Mouse (Mus musculus) embryonic facial prominence, embryonic 12.5 days (tissue): Measurements from ENCODE around the gene Siah3. TPM values are rescaled to one million over a fixed set of nuclear protein-coding genes. Genes with fewer than 3 reads are reported as not detected.

ENCODE experiments used
- ATAC-seq: fragments of 200-750 bp; cut with Nextera tagmentation; 2 replicates; pipeline ENCODE4 v1.8.0; 2017; ENCODE audit not compliant: insufficient number of reproducible peaks, insufficient read depth, low FRiP score, low TSS enrichment
- H3K27ac ChIP-seq: fragments of 300-500 bp; sonication (generic); 2 replicates; pipeline ENCODE4 v1.5.1; 2016; ENCODE audit warnings: mild to moderate bottlenecking
- H3K27me3 ChIP-seq: fragments of 300-500 bp; sonication (generic); 2 replicates; pipeline ENCODE4 v1.6.1; 2016; ENCODE audit warnings: mild to moderate bottlenecking, moderate library complexity
- H3K36me3 ChIP-seq: fragments of 300-500 bp; sonication (generic); 2 replicates; pipeline ENCODE4 v1.6.1; 2016; ENCODE audit warnings: mild to moderate bottlenecking
- H3K4me1 ChIP-seq: fragments of 300-500 bp; sonication (generic); 2 replicates; pipeline ENCODE4 v1.6.1; 2016
- H3K4me2 ChIP-seq: fragments of 300-500 bp; sonication (generic); replicated peaks from 2 replicates; pipeline ENCODE4 v1.6.1; 2016; ENCODE audit warnings: mild to moderate bottlenecking, moderate library complexity
- H3K4me3 ChIP-seq: fragments of 300-500 bp; sonication (generic); 2 replicates; pipeline ENCODE4 v1.5.1; 2016; ENCODE audit warnings: mild to moderate bottlenecking
- H3K9ac ChIP-seq: fragments of 300-500 bp; sonication (generic); 2 replicates; pipeline ENCODE4 v1.6.1; 2016; ENCODE audit warnings: mild to moderate bottlenecking, moderate library complexity
- H3K9me3 ChIP-seq: fragments of 300-500 bp; sonication (generic); 2 replicates; pipeline ENCODE4 v1.6.1; 2016; ENCODE audit warnings: mild to moderate bottlenecking, moderate library complexity
- WGBS: fragments of 180-500 bp; shearing (Covaris S2); methylation state at CpG from one replicate; pipeline ENCODE4 v1.1.7; 2016; 5-methylcytosine and 5-hydroxymethylcytosine counted together
- polyA plus RNA-seq: library from polyadenylated mRNA; unstranded; fragments of >200 nt; fragmentation: Nextera tagmentation; extraction: Ambion mirVana; gene quantifications from 2 replicates; pipeline ENCODE4 v1.2.1, GENCODE M21; 2016

Siah3 gene
- polyA plus RNA-seq, 1 experiment from 2014 or later, result 0.12 TPM

DNA sequence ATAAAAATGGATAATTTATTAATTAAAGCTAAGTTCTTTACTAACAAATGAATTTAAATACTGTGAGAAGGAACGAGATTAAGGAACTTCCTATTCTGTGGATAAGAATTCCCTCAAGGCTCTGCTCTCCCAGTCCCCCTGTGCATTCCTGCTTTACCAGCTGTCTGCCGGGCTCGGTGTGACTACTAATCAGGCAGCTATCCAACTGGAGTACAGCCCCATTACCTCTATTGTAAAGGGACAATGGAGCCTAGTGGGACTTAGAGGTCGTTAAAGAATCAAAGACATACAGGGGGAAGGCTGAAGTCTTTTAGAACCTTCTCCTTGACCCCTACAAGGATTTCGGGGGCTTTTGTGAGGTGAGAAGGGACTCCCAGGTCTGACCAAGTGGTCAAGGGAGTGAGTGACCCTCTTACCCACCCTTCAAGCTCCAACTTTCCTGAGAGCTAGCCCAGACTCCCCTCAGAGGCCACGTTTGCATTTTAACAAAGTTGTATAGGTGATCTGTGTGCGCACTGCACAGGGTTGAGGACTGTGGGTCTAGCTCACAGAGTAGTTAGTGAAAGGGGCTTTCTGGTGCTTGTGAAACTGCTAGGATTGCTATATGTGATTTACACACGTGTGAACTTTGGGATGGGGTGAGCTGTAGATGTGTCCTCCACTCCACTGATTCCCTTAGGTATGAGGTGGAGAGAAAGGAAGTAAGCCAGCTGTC is 49.5 kb downstream of the Siah3 start:
- no peaks in the 10 kb centered on the region for H3K36me3 ChIP-seq
- no peaks in the 10 kb centered on the region for H3K4me1 ChIP-seq
- no peak overlapping the region for H3K4me2 ChIP-seq
- no peak overlapping the region for H3K4me3 ChIP-seq
- no peaks in the 10 kb centered on the region for H3K27me3 ChIP-seq
- no peak for ATAC-seq
- 36% methylated on average over 8 of the region's 8 CpGs for WGBS
- H3K9me3 ChIP-seq, result no peaks in the 10 kb centered on the region
- no peak overlapping the region for H3K27ac ChIP-seq
- H3K9ac ChIP-seq, result no peak overlapping the region

DNA sequence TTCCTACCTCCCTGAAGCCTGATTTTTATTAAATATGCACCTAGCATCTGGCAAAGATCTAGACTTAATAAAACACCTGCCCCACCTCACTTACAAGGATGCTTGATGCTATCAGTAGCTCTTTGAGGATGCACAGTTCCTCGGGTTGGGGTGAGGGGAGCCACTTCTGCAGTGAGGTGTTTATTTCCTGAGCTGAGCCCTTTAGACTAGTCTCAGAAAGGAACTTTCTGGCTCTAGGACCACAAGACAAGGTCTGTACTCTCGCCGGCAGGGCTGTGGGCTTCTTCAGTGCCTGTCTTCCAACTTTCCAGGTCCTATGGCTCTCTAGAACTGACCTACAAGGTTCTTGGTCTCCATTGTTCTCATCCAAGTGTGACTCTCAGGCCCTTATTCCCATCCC is 50.5 kb downstream of the Siah3 start:
- no peak overlapping the region for H3K4me3 ChIP-seq
- H3K27ac ChIP-seq, result no peak overlapping the region
- WGBS, result 82% methylated on average over 3 of the region's 3 CpGs
- H3K27me3 ChIP-seq, result no peaks in the 10 kb centered on the region
- H3K9ac ChIP-seq, result no peak overlapping the region
- no peak for ATAC-seq
- no peak overlapping the region for H3K4me2 ChIP-seq
- no peaks in the 10 kb centered on the region for H3K9me3 ChIP-seq
- no peaks in the 10 kb centered on the region for H3K4me1 ChIP-seq
- no peaks in the 10 kb centered on the region for H3K36me3 ChIP-seq

DNA sequence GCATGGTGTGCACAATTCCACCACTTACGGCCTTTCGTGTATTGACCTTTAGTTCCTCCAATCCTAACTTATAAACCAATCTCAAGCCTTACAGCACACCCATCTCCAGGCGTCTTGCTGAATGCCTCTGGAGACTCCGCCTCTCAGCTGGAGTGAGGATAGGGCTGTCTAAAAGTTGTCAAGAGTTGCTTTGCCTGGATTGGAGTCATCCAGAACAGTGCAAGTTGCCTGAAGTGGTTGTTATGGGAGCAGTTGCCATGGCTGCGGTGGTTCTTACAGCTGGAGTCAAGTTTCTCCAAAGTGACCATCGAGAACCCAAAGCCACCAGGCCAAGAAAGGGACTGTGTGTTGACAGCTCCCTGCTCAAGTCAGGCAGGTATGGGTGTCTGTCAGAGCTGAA is 54.3 kb downstream of the Siah3 start:
- Histone ChIP-seq H3K36me3 (no peaks in the 10 kb centered on the region), H3K9ac (no peak overlapping the region), H3K4me1 (no peaks in the 10 kb centered on the region), H3K27ac (no peak overlapping the region), H3K27me3 (no peaks in the 10 kb centered on the region), H3K4me2 (no peak overlapping the region), H3K4me3 (no peak overlapping the region), H3K9me3 (no peaks in the 10 kb centered on the region)
- ATAC-seq, result no peak
- 81% methylated on average over 6 of the region's 6 CpGs for WGBS

DNA sequence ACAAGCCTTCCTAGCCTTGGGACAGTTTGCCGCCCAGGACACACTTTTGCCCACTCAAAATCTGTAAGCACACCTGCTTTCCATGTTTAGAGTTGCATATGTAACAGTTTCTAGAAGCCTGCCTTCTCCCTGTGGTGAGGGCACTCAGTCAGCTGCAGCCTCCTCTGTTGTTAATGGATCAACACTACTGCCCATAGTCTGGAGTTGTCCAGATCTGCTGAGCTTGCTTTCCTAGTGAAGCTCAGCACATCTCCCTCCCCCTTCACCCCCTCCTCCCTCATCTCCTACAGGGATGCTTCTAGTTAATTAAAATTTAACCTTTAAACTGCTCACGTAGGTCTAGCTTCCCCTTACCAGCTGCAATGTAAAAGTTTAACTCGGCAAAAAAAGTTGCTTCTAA is 57.2 kb downstream of the Siah3 start:
- Histone ChIP-seq H3K36me3 (no peaks in the 10 kb centered on the region), H3K27me3 (no peaks in the 10 kb centered on the region), H3K9me3 (no peaks in the 10 kb centered on the region), H3K27ac (no peak overlapping the region), H3K4me1 (no peaks in the 10 kb centered on the region), H3K4me2 (no peak overlapping the region), H3K9ac (no peak overlapping the region), H3K4me3 (no peak overlapping the region)
- ATAC-seq, result no peak
- WGBS, result 67% methylated on average over 3 of the region's 3 CpGs

DNA sequence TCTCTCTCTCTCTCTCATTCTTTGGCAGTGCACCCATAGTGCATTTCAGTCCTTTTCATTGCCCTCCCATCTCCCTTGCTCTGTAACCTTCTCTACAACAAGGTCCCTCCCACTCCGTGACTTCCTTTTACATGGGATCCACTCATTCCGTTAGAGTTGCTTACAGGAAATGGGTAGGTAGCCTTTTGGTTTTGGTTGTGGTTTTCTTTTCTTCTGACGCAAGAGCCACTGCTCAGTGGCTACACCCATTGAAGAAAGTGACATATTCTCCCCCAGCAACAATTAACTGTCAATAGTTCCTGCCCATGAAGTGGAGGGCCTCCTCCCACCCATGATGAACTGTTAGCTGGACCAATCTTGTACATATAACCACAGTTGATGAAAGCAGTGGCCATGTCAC is 60.4 kb downstream of the Siah3 start:
- no peak overlapping the region for H3K4me3 ChIP-seq
- no peak for ATAC-seq
- WGBS, result 89% methylated on average over 3 of the region's 3 CpGs
- H3K4me1 ChIP-seq, result no peaks in the 10 kb centered on the region
- H3K9me3 ChIP-seq, result no peaks in the 10 kb centered on the region
- no peaks in the 10 kb centered on the region for H3K27me3 ChIP-seq
- H3K9ac ChIP-seq, result no peak overlapping the region
- H3K27ac ChIP-seq, result no peak overlapping the region
- H3K36me3 ChIP-seq, result no peaks in the 10 kb centered on the region
- H3K4me2 ChIP-seq, result no peak overlapping the region

DNA sequence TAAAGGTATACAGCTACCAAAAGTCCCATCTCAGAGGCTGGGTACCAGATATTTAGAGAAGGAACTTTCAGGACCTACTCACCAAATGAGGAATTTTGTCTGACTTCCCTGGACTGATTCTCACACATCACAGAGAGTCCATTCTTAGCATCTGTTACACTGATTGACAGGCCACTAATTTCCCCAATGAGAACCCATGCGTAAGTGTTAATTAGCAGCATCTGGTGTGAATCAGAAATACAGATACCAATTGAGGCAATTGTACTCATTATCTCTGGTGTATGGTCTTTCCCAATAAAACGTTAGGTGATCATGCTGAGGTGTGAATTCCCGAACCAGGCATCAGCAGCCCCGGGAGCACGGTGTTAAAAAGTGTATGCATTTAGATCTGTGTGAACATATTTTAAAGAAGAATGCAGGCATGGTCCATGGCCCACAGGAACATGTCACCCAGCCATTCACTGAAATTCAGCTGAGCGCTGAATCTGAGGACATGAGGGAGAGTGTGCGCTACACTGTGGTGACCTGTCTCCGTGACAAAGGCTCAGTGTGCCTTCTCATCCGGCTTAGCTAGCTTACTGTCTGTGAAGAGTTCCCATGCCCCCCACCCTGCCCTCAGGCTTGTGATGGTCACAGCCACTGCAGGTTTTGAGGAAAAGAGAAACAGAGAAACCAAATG is 61.3 kb downstream of the Siah3 start:
- Histone ChIP-seq H3K4me2 (no peak overlapping the region), H3K9me3 (no peaks in the 10 kb centered on the region), H3K27me3 (no peaks in the 10 kb centered on the region), H3K4me3 (no peak overlapping the region), H3K4me1 (no peaks in the 10 kb centered on the region), H3K27ac (no peak overlapping the region), H3K36me3 (no peaks in the 10 kb centered on the region), H3K9ac (no peak overlapping the region)
- WGBS, result 54% methylated on average over 9 of the region's 9 CpGs
- ATAC-seq, result no peak

DNA sequence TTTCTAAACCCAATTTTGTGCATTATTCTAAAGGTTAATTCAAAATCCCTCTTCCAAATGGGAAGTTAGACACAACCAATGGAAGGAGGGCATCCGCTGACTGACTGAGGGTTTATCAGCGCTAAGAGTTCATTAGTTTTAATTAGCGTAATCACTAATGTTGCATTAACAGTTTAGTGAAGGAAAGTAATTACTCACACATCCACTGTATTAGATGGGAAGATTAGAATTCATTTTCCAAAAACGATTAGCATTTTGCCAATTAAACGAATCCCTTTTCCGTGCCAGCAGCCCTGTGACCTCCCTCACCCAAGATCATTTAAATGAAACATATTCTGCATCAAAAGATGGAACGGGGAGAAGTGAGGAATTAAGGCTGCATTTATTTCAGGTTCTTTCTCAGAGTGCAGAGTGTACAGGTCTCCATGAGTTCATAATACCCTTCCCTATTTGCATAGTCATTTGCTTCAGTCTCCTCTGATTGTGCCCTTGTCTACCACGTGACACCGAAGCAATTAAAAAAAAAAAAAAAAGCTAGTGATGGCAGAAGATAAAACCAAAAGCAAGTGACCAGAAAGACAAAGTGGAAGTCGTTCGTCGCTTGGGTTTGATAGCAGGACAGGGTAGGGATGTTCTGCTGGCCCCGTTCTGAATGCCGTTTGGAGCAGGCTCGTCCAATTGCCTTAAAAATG is 62.6 kb downstream of the Siah3 start:
- no peaks in the 10 kb centered on the region for H3K9me3 ChIP-seq
- H3K27ac ChIP-seq, result no peak overlapping the region
- ATAC-seq, result no peak

DNA sequence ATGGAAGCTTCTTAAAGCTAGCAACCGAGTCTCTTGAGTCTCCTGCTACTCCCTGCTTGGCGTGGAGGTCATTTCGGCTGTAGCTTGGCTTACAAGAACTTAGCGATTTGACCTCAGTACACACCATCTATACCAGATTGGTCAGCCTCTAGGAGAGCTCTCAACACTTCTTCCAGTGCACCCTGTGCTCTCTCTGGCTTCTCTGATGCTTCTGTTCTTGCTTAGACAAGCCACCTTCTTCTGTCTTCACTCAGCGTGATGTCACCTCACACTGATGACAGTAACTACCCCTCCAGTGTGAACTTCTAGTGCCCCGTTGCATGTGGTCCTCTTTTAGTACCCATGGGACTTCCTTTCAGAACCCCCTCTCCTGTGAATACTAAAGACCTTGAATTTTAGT is 63.1 kb downstream of the Siah3 start:
- H3K9ac ChIP-seq, result no peak overlapping the region
- no peak overlapping the region for H3K27ac ChIP-seq

More for the DNA sequence above, 62.6 kb downstream of the Siah3 start:
- H3K4me1 ChIP-seq, result no peaks in the 10 kb centered on the region
- H3K27me3 ChIP-seq, result no peaks in the 10 kb centered on the region
- no peak overlapping the region for H3K4me3 ChIP-seq
- H3K9ac ChIP-seq, result no peak overlapping the region
- no peaks in the 10 kb centered on the region for H3K36me3 ChIP-seq
- H3K4me2 ChIP-seq, result no peak overlapping the region
- 88% methylated on average over 15 of the region's 15 CpGs for WGBS

DNA sequence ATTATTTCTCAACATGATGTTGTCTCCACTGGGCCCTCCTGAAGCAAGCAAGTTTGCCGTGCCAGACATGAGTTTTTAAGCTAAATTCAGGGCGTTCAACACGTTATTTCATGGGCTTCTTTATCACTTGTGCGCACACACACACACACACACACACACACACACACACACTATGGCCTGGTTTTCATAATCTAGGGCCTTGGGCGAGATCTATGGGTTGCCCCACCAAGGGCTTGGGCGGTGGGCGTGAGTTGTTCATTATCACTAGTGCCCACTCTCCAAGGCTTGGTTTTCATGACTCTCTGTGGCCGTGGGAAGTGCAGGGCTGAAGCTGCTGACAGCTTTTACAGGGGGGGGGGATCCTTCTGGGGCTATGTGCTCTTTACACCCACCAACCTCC is 63.9 kb downstream of the Siah3 start:
- Histone ChIP-seq H3K4me3 (no peak overlapping the region), H3K27me3 (no peaks in the 10 kb centered on the region), H3K4me1 (no peaks in the 10 kb centered on the region), H3K9me3 (no peaks in the 10 kb centered on the region), H3K9ac (no peak overlapping the region), H3K27ac (no peak overlapping the region), H3K4me2 (no peak overlapping the region), H3K36me3 (no peaks in the 10 kb centered on the region)
- WGBS, result 88% methylated on average over 8 of the region's 8 CpGs
- no peak for ATAC-seq

More for the DNA sequence above, 63.1 kb downstream of the Siah3 start:
- no peaks in the 10 kb centered on the region for H3K9me3 ChIP-seq
- WGBS, result 85% methylated on average over 6 of the region's 6 CpGs
- ATAC-seq, result no peak
- no peaks in the 10 kb centered on the region for H3K4me1 ChIP-seq
- no peaks in the 10 kb centered on the region for H3K27me3 ChIP-seq
- H3K4me3 ChIP-seq, result no peak overlapping the region
- H3K4me2 ChIP-seq, result no peak overlapping the region
- H3K36me3 ChIP-seq, result no peaks in the 10 kb centered on the region

DNA sequence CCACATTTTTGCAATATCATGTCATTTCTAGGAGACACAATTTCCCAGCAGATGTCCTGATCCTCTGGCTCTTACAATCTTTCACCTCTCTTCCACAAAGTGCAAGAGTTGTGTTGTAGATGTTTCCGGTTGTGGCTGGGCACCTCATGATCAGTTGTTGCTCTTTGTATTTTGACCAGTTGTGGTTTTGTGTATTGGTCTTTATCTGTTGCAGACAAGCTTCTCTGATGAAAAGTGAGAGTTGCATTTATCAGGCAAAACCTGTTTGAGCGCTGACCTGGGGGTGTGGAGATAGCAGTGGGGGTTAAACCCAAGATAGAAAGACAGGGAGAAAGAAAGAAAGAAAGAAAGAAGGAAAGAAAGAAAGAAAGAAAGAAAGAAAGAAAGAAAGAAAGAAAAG is 68.9 kb downstream of the Siah3 start:
- H3K36me3 ChIP-seq, result no peaks in the 10 kb centered on the region
- H3K4me3 ChIP-seq, result no peak overlapping the region
- H3K9ac ChIP-seq, result no peak overlapping the region
- H3K4me1 ChIP-seq, result peaks cover 6% of the 10 kb centered on the region; the same call in 1 of the 2 replicates
- H3K27ac ChIP-seq, result no peak overlapping the region
- no peak overlapping the region for H3K4me2 ChIP-seq
- no peaks in the 10 kb centered on the region for H3K9me3 ChIP-seq
- no peaks in the 10 kb centered on the region for H3K27me3 ChIP-seq
- WGBS, result 90% methylated on average over 2 of the region's 2 CpGs
- ATAC-seq, result no peak

DNA sequence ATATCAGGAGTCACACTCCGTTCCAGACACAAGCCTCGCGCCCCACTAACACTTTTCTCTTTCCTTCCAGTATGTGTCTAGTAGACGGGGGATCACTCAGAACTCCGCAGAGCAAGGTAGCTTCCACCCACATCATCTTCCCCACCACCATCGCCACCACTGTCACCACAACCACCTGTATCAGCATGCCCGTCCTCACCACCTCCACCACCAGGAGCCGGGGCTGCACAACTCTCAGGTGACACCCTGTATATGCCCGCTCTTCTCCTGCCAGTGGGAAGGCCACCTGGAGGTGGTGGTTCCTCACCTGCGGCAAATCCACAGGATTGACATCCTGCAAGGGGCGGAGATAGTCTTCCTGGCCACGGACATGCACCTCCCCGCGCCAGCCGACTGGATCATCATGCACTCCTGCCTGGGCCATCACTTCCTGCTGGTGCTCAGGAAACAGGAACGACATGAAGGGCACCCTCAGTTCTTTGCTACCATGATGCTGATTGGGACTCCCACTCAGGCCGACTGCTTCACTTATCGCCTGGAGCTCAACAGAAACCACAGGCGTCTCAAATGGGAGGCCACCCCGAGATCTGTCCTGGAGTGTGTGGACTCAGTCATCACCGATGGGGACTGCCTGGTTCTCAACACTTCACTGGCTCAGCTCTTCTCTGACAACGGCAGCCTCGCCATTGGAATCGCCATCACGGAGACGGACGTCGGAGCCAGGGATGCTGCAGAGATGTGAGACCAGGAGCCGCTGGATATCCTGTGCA is 69.8 kb downstream of the Siah3 start:
- Histone ChIP-seq H3K27ac (no peak overlapping the region), H3K4me1 (peaks cover 10% of the 10 kb centered on the region), H3K9me3 (no peaks in the 10 kb centered on the region), H3K36me3 (no peaks in the 10 kb centered on the region), H3K27me3 (no peaks in the 10 kb centered on the region), H3K4me2 (no peak overlapping the region), H3K4me3 (no peak overlapping the region), H3K9ac (no peak overlapping the region)
- ATAC-seq, result no peak
- WGBS, result 88% methylated on average over 29 of the region's 29 CpGs
